Mouse (Mus musculus): Measurements from ENCODE around the gene Syt13.

- no peak for TF ChIP-seq CTCF (IDR thresholded peaks at IDR 0.05; ENCODE audit: low read depth, low read length)
- no peak for TF ChIP-seq TAL1 (conservative IDR thresholded peaks at IDR 0.05; ENCODE audit: low read depth, low read length)
- no peak for TF ChIP-seq GATA2 (IDR thresholded peaks at IDR 0.05; ENCODE audit: borderline replicate concordance, low read depth, low read length)
- TF ChIP-seq POLR2AphosphoS5 (IDR thresholded peaks at IDR 0.05; ENCODE audit: insufficient replicate concordance, low read depth, low read length): no peak
Observed at GRCm38 (mm10) chr2:92924677-92925259, 9.9 kb downstream of the Syt13 start.
